Mouse (Mus musculus) adrenal gland, adult 18-20 months (tissue): ENCODE measurements around the gene Atp2b1. TPM values are rescaled to one million over a fixed set of nuclear protein-coding genes. Genes with fewer than 3 reads are reported as not detected.
A peak's percentile ranks its signal among the peaks of the same experiment; 100 is the strongest.

Source experiments
- DNase-seq, 2 experiments: peaks; one replicate each; pipeline ENCODE4 v3.0.0; 2021 to 2022; ENCODE audit warnings: low spot score in 2 of 2
- long read RNA-seq, 2 experiments: library from polyadenylated mRNA; stranded (forward); transcript quantifications; one replicate each; pipeline ENCODE4 v2.0.0; 2021
- total RNA-seq, 2 experiments: library from RNA; stranded (reverse); gene quantifications; 1 replicate in 1 of 2; 2 replicates in 1 of 2; pipeline ENCODE4 v1.2.3; 2021

Atp2b1 gene
- total RNA-seq, result 10 to 100 TPM; 45.8 to 51.5 TPM
- long read RNA-seq, experiment 1, full-length matches to known transcripts, result 2 of 12 reads
- long read RNA-seq, experiment 1, partial matches to known transcripts, result 0 of 12 reads
- long read RNA-seq, experiment 1, other reads (novel, unspliced or antisense), result 10 of 12 reads
- long read RNA-seq, experiment 2, full-length matches to known transcripts, result 1 of 38 reads
- long read RNA-seq, experiment 2, partial matches to known transcripts, result 10 of 38 reads
- long read RNA-seq, experiment 2, other reads (novel, unspliced or antisense), result 27 of 38 reads

- peak; percentile 94 to 96 for DNase-seq
These were observed at the start of gene Atp2b1 for GRCm38 (mm10) chr10:98913961-98914809. Gene Atp2b1 (plus strand): TSS chr10:98914406.

DNA sequence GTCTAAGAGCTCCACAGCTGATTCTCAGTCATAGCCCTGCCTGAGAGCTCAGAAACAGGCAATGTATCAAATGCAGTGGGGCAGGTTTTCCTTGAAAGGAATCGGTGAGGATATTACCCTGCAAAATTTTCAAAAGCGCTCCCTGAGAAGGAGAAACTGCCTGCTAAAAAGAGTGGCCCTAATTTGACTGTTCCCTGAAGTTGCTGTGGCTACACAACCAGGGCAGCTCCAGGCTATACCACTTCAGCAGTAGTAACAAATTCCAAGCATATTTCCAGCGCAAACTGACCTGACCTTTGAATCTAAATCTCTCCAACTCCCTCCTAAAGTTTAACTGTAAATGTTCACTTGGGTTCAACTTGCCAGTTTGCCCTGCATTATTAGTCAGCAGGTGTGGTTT, 49.4 kb upstream of the Atp2b1 start:
- no peak for DNase-seq

DNA sequence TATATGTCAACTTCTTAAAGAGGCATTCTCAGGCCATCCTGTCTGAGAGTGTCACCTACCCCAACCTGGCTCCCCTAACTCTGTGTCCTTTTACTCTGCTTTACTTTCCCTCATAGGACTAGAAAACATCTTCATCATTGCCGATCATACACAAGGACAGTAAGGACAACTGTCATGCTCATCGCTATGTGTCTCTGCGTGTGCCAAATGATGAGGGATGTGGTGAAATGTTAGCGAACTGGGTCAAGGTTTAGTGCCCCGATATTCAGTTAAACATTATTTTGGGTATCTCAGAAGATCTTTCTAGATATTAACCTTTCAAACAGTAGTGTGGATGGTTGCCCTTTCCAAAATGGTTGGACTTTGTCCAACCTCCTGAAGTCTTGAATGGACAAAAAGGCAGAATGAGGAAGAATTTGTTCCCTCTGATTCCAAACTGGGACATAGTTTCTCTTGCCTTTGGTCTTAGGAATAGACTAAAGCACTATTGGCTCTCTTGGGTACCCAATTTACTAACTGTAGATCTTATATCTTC, 47.3 kb upstream of the Atp2b1 start:
- no peak for DNase-seq

- DNase-seq, result no peak
These were observed 45.8 kb upstream of the Atp2b1 start for GRCm38 (mm10) chr10:98868351-98868908.

DNA sequence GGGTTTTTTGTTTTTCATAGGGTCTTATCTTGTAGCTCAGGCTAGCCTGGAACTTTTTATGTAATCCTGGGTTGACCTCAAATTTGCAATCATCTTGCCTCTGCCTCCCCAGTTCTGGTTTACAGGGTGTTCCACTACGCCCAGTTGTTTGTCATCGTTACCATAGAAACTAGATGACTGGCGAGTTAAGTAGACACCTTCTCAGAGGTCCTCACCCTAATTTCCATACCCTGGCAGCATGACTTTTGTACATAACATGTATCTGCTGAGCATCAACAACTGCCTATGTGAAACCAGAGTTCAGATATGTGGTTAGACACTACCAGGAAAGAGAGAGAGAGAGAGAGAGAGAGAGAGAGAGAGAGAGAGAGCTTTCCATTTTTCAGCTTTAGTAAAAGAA, 36.4 kb upstream of the Atp2b1 start:
- no peak for DNase-seq

- no peak for DNase-seq
These were observed 35.6 kb upstream of the Atp2b1 start for GRCm38 (mm10) chr10:98878636-98879035.

DNA sequence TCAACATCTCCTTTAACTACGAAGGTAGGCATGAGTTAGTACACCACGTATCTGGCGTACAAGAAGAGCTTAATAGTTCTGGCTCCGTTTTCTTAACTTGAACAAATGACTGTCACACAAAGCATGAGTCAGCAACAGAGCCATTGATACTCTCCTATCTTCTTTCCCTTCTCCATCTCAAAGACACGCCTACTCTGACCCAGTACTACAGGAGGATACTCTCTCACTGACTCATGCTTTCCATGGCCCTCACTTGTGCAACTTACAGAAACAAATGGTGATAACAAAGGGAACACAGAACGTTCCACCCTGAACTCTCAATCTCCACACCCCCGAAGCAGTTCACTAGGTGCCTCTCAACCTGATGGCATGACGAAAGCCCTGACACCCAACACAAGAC, 34.1 kb upstream of the Atp2b1 start:
- DNase-seq, result peak in 1 of 2 experiments; percentile 15

DNA sequence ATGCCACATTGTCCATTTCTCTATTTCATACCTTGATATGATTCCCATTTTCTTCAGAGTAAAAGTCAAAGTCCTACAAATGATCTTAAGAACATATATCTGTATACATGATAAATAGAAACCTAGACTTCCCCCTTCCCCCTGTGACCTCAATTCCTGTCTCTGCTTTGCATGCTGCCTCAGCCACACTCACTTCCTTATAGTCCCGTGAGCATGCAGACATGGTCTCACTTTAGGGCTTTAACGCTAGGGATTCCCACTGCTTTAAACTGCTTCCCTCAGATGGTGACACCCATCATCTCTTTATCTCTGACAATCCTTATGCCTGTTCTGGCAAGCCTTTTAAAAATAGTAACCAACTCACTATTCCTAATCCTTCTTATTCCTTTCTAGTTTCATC, 33.5 kb upstream of the Atp2b1 start:
- DNase-seq, result no peak

DNA sequence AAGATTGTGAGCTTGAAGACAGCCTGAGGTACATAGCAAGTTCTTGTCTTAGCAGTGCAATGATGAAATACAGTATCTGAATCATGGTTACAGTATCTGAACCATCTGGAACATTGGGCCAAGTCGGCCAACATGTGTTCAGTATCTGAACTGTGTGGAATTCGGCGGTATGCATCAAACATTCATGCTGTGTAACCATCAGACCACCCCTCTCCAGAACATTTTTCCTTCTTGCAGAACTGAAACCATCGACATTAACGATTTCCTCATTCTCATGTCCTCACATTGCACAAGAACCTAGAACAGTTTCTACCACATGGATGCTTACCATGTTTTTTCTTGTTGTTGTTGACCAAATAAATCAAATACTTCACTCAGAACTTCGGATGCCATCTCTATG, 32.7 kb upstream of the Atp2b1 start:
- DNase-seq, result no peak

- DNase-seq, result no peak
These were observed 31.6 kb upstream of the Atp2b1 start for GRCm38 (mm10) chr10:98882587-98882986.

- DNase-seq, result no peak
These were observed 29.8 kb upstream of the Atp2b1 start for GRCm38 (mm10) chr10:98884445-98884844.

GRCm38 (mm10) chr10:98886770-98887271, 27.4 kb upstream of the Atp2b1 start:
- DNase-seq, result no peak

DNA sequence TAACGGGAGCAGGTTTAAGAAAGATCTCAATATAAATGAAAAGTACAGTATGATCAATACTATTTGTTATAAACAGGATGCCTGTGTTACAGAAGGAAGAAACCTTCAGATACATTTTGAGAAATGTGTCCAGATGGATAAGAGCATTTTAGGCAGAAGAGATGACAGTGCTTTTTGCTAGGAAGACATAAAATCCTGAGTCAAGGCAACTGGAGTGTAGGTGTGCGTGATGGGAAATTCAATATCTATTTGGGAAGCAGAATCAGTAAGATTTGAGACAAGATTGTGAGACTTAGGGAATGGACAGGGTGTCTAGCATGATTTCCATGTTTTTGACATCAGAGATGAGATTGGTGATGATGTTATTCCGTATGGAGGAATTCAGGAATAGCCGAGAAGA, 22.8 kb upstream of the Atp2b1 start:
- DNase-seq, result no peak

- DNase-seq, result no peak
These were observed 16.7 kb upstream of the Atp2b1 start for GRCm38 (mm10) chr10:98897507-98897906.

DNA sequence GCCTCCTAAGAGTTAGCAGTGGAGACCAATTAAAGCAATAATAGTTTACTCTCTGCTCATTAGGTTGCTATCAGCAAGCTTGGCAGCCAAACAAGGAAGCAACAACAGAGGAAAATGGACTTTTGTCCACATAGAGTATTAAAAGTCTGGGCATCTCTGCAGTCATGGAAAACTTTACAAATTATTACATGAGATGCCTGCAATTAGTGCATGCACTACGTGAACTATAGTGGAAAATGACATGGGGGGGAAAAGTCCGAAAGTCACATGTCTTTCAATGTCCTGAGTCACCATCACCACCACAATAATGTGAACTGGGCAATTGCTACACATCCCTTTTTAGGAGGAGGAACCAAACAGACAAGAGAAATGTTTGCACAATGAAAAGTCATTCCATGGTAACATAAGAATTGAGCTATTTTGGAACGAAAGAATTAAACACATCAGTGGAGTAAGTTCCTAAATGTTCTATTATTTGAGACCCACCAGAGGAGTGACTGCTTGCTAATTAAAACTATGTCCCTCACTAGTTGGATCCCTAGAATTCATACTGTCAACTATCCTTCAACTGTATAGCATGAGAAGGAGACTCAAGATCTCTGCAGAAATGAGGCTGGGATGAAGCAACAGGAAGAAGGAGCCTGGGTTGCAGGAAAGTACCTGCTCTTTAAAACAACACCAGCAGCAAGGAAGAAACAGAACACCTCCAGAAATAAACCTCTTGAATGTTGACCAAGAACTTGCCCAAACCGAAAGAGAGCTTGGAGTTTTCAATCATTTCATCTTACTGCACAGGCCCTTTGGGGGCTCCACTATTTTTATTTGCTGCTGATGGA, 16.1 kb upstream of the Atp2b1 start:
- no peak for DNase-seq

- DNase-seq, result no peak
These were observed 12.7 kb upstream of the Atp2b1 start for GRCm38 (mm10) chr10:98901533-98901932.

DNA sequence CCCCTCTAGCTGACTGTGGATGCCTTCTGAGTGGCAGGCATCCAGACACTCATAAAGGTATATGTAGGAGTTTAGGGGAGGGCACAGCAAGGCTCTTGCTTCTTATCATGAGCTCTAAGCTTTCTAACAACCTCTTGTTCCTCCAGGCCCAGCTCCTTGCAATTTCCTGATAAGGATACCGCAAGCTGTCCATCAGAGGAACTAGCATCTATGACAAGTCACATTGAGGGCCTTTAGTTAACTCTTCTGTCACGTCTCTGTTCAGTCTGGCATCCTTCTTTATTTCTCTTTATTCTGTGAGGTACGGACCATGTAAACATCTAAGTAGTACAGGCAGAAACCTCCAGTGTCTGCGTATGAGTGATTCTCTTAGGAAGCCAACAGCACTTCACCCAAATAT, 8.2 kb upstream of the Atp2b1 start:
- no peak for DNase-seq

DNA sequence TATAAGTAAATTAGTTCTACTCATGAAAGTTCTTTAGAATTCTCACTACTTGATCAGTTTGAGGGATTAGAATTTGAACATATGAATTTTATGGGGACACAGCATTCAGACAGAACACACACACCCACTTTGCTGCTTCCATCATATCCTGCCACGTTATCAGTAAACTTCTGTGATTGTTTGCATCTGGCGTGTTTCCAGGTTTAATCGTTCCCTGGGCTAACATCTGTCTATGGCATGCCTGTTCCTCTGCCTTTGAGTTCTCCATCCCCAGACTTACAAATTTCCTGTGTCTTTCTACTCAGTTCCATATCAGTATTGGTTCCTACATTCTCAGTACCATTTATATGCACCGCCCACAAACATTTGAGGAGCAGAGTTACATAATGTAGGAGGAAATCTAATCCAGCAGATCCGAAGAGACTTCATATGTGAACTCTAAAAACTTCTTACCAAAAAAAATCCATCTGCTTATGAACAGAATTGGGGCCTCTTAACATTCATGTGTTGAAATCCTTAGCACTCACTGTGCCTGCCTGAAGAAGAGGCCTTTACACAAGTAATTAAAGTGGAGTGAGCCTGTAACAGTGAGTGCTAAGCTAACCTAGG, 7.2 kb upstream of the Atp2b1 start:
- no peak for DNase-seq

- DNase-seq, result no peak
These were observed 621 bp upstream of the Atp2b1 start for GRCm38 (mm10) chr10:98913610-98913960.

- DNase-seq, result peak; percentile 83 to 88
These were observed 620 bp downstream of the Atp2b1 start for GRCm38 (mm10) chr10:98914810-98915241.
